Mouse (Mus musculus) lung, postnatal 0 days (tissue): ENCODE data around the gene Cerk.

Source experiments
- CTCF ChIP-seq: IDR thresholded peaks from 2 replicates; pipeline ENCODE4 v1.5.1; 2016; ENCODE audit warnings: antibody characterized with exemption, mild to moderate bottlenecking
- EP300 ChIP-seq: IDR thresholded peaks from 2 replicates; pipeline ENCODE4 v1.6.1; 2016; ENCODE audit warnings: antibody characterized with exemption, mild to moderate bottlenecking, control low read depth

GRCm38 (mm10) chr15:86168505-86168867 is 17.5 kb downstream of the Cerk start:
- TF ChIP-seq EP300 (no peak), CTCF (no peak)
